Mouse (Mus musculus) lung, embryonic 14.5 days (tissue): Measurements from ENCODE around the gene Ginm1. TPM values are rescaled to one million over a fixed set of nuclear protein-coding genes. Genes with fewer than 3 reads are reported as not detected.
"Not testable (repeated sequence)": the region's sequence is repeated elsewhere in the genome, so short reads cannot be mapped to it uniquely, and the experiment has no call there.

ENCODE experiments used
- ATAC-seq: fragments of 200-750 bp; cut with Nextera tagmentation; 2 replicates; pipeline ENCODE4 v1.8.0; 2017; ENCODE audit warnings: mild to moderate bottlenecking, moderate TSS enrichment, moderate library complexity; ENCODE audit not compliant: insufficient read depth
- DNase-seq: peaks from one replicate; pipeline ENCODE4 v3.0.0-alpha.2; 2015
- H3K27ac ChIP-seq: fragments of 300-500 bp; sonication (generic); 2 replicates; pipeline ENCODE4 v1.5.1; 2014; ENCODE audit warnings: low read depth, mild to moderate bottlenecking, moderate library complexity
- H3K27me3 ChIP-seq: fragments of 300-500 bp; sonication (generic); 2 replicates; pipeline ENCODE4 v1.6.1; 2014; ENCODE audit warnings: low read length, control low read depth; ENCODE audit not compliant: insufficient read depth
- H3K36me3 ChIP-seq: fragments of 300-500 bp; sonication (generic); 2 replicates; pipeline ENCODE4 v1.6.1; 2014; ENCODE audit warnings: control low read depth; ENCODE audit not compliant: insufficient read depth
- H3K4me1 ChIP-seq: fragments of 300-500 bp; sonication (generic); 2 replicates; pipeline ENCODE4 v1.6.1; 2014; ENCODE audit warnings: antibody characterized with exemption, control low read depth; ENCODE audit not compliant: insufficient read depth
- H3K4me2 ChIP-seq: fragments of 300-500 bp; sonication (generic); 2 replicates; pipeline ENCODE4 v1.6.1; 2014; ENCODE audit warnings: mild to moderate bottlenecking
- H3K4me3 ChIP-seq: fragments of 300-500 bp; sonication (generic); 2 replicates; pipeline ENCODE4 v1.5.1; 2014; ENCODE audit warnings: low read depth, low read length
- H3K9ac ChIP-seq: fragments of 300-500 bp; sonication (generic); 2 replicates; pipeline ENCODE4 v1.6.1; 2014
- H3K9me3 ChIP-seq: fragments of 300-500 bp; sonication (generic); 2 replicates; pipeline ENCODE4 v1.6.1; 2016; ENCODE audit warnings: low read depth, low read length, control low read depth
- CTCF ChIP-seq: IDR thresholded peaks from 2 replicates; pipeline ENCODE4 v1.5.1; 2016; ENCODE audit warnings: antibody characterized with exemption, low read depth
- WGBS: fragments of 180-500 bp; shearing (Covaris S2); extraction: QIAGEN DNeasy Blood & Tissue Kit; methylation state at CpG from one replicate; pipeline ENCODE4 v1.1.7; 2014; 5-methylcytosine and 5-hydroxymethylcytosine counted together
- polyA plus RNA-seq: library from polyadenylated mRNA; unstranded; fragments of >200 nt; fragmentation: Nextera tagmentation; extraction: Ambion mirVana; gene quantifications from 2 replicates; pipeline ENCODE4 v1.2.1, GENCODE M21; 2014

Ginm1 gene
- polyA plus RNA-seq, 1 experiment from 2014 or later = 75.8 TPM

GRCm38 (mm10) chr10:7748752-7749151 lies 43.9 kb downstream of the Ginm1 start:
- Histone ChIP-seq H3K27ac (no peak overlapping the region), H3K4me3 (no peak overlapping the region), H3K9ac (no peak overlapping the region), H3K4me1 (no peaks in the 10 kb centered on the region), H3K36me3 (peaks cover 66% of the 10 kb centered on the region), H3K27me3 (no peaks in the 10 kb centered on the region), H3K9me3 (no peaks in the 10 kb centered on the region), H3K4me2 (no peak overlapping the region)
- no peak for ATAC-seq
- DNase-seq = no peak
- no peak for TF ChIP-seq CTCF
- 85% methylated on average over 6 of the region's 6 CpGs for WGBS

GRCm38 (mm10) chr10:7745528-7745927 lies 47.1 kb downstream of the Ginm1 start:
- H3K4me1 ChIP-seq, H3K27ac ChIP-seq, H3K4me2 ChIP-seq, H3K9me3 ChIP-seq, H3K27me3 ChIP-seq, ATAC-seq, DNase-seq, H3K4me3 ChIP-seq, H3K9ac ChIP-seq: not testable (repeated sequence)
- H3K36me3 ChIP-seq = peaks cover 72% of the 10 kb centered on the region
- 96% methylated on average over 6 of the region's 6 CpGs for WGBS

GRCm38 (mm10) chr10:7737914-7738313 lies 54.7 kb downstream of the Ginm1 start:
- no peak overlapping the region for H3K27ac ChIP-seq
- H3K4me3 ChIP-seq = no peak overlapping the region
- no peaks in the 10 kb centered on the region for H3K9me3 ChIP-seq
- no peaks in the 10 kb centered on the region for H3K27me3 ChIP-seq
- no peak for DNase-seq
- H3K36me3 ChIP-seq = peaks cover 26% of the 10 kb centered on the region; the same call in 1 of the 2 replicates
- H3K9ac ChIP-seq = no peak overlapping the region
- H3K4me2 ChIP-seq = no peak overlapping the region
- WGBS = 67% methylated on average over 3 of the region's 3 CpGs
- ATAC-seq = no peak
- H3K4me1 ChIP-seq = no peaks in the 10 kb centered on the region
- TF ChIP-seq CTCF = no peak

GRCm38 (mm10) chr10:7737122-7737521 lies 55.5 kb downstream of the Ginm1 start:
- Histone ChIP-seq H3K4me2 (no peak overlapping the region), H3K36me3 (peaks cover 21% of the 10 kb centered on the region; the same call in 1 of the 2 replicates), H3K27me3 (no peaks in the 10 kb centered on the region), H3K4me3 (no peak overlapping the region), H3K4me1 (no peaks in the 10 kb centered on the region), H3K27ac (no peak overlapping the region), H3K9ac (no peak overlapping the region), H3K9me3 (no peaks in the 10 kb centered on the region)
- DNase-seq = no peak
- no peak for TF ChIP-seq CTCF
- no peak for ATAC-seq

- Histone ChIP-seq H3K4me3 (no peak overlapping the region), H3K27ac (no peak overlapping the region), H3K9ac (no peak overlapping the region), H3K36me3 (no peaks in the 10 kb centered on the region), H3K9me3 (no peaks in the 10 kb centered on the region), H3K4me2 (no peak overlapping the region), H3K4me1 (no peaks in the 10 kb centered on the region), H3K27me3 (no peaks in the 10 kb centered on the region)
- ATAC-seq (no peak), DNase-seq (no peak)
- no peak for TF ChIP-seq CTCF
Observed at GRCm38 (mm10) chr10:7731582-7731981, 61.0 kb downstream of the Ginm1 start.

- peak overlapping the region; percentile 69 for H3K9ac ChIP-seq
- no peak overlapping the region for H3K27ac ChIP-seq
- 10% methylated on average over 3 of the region's 3 CpGs for WGBS
Observed at GRCm38 (mm10) chr10:7727011-7727410, 65.6 kb downstream of the Ginm1 start.

GRCm38 (mm10) chr10:7726501-7726812 lies 66.2 kb downstream of the Ginm1 start:
- Histone ChIP-seq H3K4me2 (peak overlapping the region; percentile 83), H3K36me3 (no peaks in the 10 kb centered on the region), H3K27ac (no peak overlapping the region), H3K27me3 (no peaks in the 10 kb centered on the region), H3K9me3 (no peaks in the 10 kb centered on the region), H3K4me1 (no peaks in the 10 kb centered on the region), H3K4me3 (peak overlapping the region; percentile 83), H3K9ac (peak overlapping the region; percentile 69)
- no peak for TF ChIP-seq CTCF
- DNase-seq (peak; percentile 19), ATAC-seq (no peak)
- 0% methylated on average over 8 of the region's 8 CpGs for WGBS

More at GRCm38 (mm10) chr10:7727011-7727410, 65.6 kb downstream of the Ginm1 start:
- H3K27me3 ChIP-seq = no peaks in the 10 kb centered on the region
- peak overlapping the region; percentile 83 for H3K4me3 ChIP-seq
- DNase-seq (no peak), ATAC-seq (no peak)
- peak overlapping the region; percentile 83 for H3K4me2 ChIP-seq
- H3K4me1 ChIP-seq = no peaks in the 10 kb centered on the region
- no peak for TF ChIP-seq CTCF
- H3K9me3 ChIP-seq = no peaks in the 10 kb centered on the region
- no peaks in the 10 kb centered on the region for H3K36me3 ChIP-seq
